Mouse (Mus musculus): ENCODE measurements around the gene Rabggta. TPM values are rescaled to one million over a fixed set of nuclear protein-coding genes. Genes with fewer than 3 reads are reported as not detected.

Rabggta gene
- total RNA-seq, 1 experiment: 34.0 TPM

DNA sequence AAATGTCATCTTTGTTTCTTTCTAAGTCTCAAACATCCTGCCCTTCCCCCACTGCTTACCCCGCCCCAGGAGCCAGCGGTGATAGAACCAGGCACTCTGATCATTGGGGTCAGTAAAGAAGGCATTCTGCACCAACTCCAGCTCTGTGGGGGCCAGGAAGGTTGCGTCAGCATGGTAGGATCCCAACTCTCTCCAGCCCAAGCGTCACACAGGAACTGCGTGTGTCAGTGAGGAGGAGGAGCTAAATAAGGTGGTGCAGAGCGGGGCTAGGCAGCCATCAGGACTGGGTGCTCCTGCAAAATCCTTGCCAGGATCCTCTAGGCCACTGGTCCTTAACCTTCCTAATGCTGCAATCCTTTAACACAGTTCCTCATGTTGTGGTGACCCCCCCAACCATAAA is 2.3 kb downstream of the Rabggta start:
- in situ Hi-C loops (cut with MboI; ENCODE audit: low sequenced_read_pairs in 2 of 2, unreplicated experiment in 2 of 2): no loop called here
- no peak overlapping the region for H3K27ac ChIP-seq (ENCODE audit: insufficient read depth, low read depth, low read length, poor library complexity, severe bottlenecking)
- no peaks in the 10 kb centered on the region for H3K9me3 ChIP-seq (ENCODE audit: control insufficient read depth, insufficient read depth, low read depth, low read length)
- peaks cover 10 to 23% of the 10 kb centered on the region in 2 experiments; a peak in 3 of 4 replicates for H3K4me1 ChIP-seq (ENCODE audit: control insufficient read depth in 2 of 2, insufficient read depth in 2 of 2, low read length in 2 of 2, poor library complexity in 1 of 2)
- TF ChIP-seq CHD2 (IDR thresholded peaks at IDR 0.05; ENCODE audit: low read depth, low read length): no peak
- no peak for TF ChIP-seq HCFC1 (IDR thresholded peaks at IDR 0.05; ENCODE audit: borderline replicate concordance, insufficient read depth, low read length)
- TF ChIP-seq ZNF384 (IDR thresholded peaks at IDR 0.05; ENCODE audit: low read depth, low read length): no peak
- TF ChIP-seq ZC3H11A (IDR thresholded peaks at IDR 0.05; ENCODE audit: borderline replicate concordance, low read depth, low read length): no peak
- TF ChIP-seq MAFK (IDR thresholded peaks at IDR 0.05; ENCODE audit: insufficient read depth, low read depth, low read length): no peak
- peaks cover 35% of the 10 kb centered on the region for H3K36me3 ChIP-seq (ENCODE audit: control insufficient read depth, insufficient read depth, low read length, poor library complexity, severe bottlenecking)
- H3K4me3 ChIP-seq (ENCODE audit: insufficient read depth in 1 of 2, low read depth in 1 of 2, low read length in 2 of 2, poor library complexity in 1 of 2, severe bottlenecking in 1 of 2): peak overlapping the region; percentile 19 to 35; a peak in 2 of 4 replicates
- peak overlapping the region; percentile 44 for H3K9ac ChIP-seq (ENCODE audit: insufficient read depth, low read depth, low read length, poor library complexity, severe bottlenecking)
- DNase-seq (ENCODE audit: low read depth, low spot score): no peak

DNA sequence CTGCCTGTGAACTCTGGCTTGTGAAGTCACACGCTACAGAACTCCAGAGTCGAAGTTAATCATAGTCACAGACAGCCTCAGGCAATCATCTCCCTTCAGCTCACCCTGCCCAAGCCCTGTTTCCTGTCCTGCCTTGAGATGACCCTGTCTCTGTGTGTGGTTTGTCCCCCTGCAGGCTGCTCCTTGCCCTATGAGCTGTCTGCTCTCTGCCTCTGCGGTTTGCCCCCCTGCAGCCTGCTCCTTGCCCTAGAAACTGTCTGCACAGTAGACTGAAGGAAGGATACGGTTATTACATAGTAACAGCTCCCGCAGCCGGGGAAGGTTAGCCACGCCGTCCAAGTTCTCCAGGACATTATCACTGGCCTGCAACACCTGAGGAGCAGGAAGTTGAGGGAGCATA is 5.2 kb downstream of the Rabggta start:
- in situ Hi-C loops (cut with MboI; ENCODE audit: low sequenced_read_pairs in 2 of 2, unreplicated experiment in 2 of 2): no loop called here
- H3K9me3 ChIP-seq (ENCODE audit: control insufficient read depth, insufficient read depth, low read depth, low read length): no peaks in the 10 kb centered on the region
- no peak for DNase-seq (ENCODE audit: low read depth, low spot score)

DNA sequence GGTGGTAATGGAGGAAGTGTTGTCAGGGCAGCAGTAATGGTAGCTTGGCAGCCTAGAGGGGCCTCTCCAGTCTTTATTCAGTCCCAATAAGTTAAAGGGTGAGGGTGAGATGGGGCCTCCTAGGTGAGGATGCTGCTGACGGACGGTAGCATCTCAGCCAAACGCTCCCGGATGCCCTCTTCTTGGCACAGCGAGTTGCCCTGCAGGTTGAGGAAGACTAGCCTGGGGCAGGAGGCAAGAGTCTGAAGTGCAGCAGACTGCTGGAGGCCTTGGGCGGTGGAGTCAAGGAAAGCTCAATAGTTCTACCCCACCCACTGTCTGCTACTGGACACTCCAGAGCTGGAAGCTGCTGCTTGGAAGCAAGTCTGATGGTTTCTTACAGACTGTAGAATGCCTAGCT is 5.8 kb downstream of the Rabggta start:
- H3K27ac ChIP-seq (ENCODE audit: insufficient read depth, low read depth, low read length, poor library complexity, severe bottlenecking): no peak overlapping the region
- peaks cover 35% of the 10 kb centered on the region for H3K36me3 ChIP-seq (ENCODE audit: control insufficient read depth, insufficient read depth, low read length, poor library complexity, severe bottlenecking)
- H3K9ac ChIP-seq (ENCODE audit: insufficient read depth, low read depth, low read length, poor library complexity, severe bottlenecking): no peak overlapping the region
- TF ChIP-seq ZC3H11A (IDR thresholded peaks at IDR 0.05; ENCODE audit: borderline replicate concordance, low read depth, low read length): no peak
- no peak for TF ChIP-seq ZNF384 (IDR thresholded peaks at IDR 0.05; ENCODE audit: low read depth, low read length)
- TF ChIP-seq CHD2 (IDR thresholded peaks at IDR 0.05; ENCODE audit: low read depth, low read length): no peak
- no peak for TF ChIP-seq HCFC1 (IDR thresholded peaks at IDR 0.05; ENCODE audit: borderline replicate concordance, insufficient read depth, low read length)
- TF ChIP-seq MAFK (IDR thresholded peaks at IDR 0.05; ENCODE audit: insufficient read depth, low read depth, low read length): no peak
- H3K4me1 ChIP-seq (ENCODE audit: control insufficient read depth in 2 of 2, insufficient read depth in 2 of 2, low read length in 2 of 2, poor library complexity in 1 of 2): peaks cover 10 to 39% of the 10 kb centered on the region in 2 experiments; a peak in 3 of 4 replicates
- no peak for DNase-seq (ENCODE audit: low read depth, low spot score)
- in situ Hi-C loops (cut with MboI; ENCODE audit: low sequenced_read_pairs in 2 of 2, unreplicated experiment in 2 of 2): no loop called here
- H3K9me3 ChIP-seq (ENCODE audit: control insufficient read depth, insufficient read depth, low read depth, low read length): no peaks in the 10 kb centered on the region
- H3K4me3 ChIP-seq (ENCODE audit: insufficient read depth in 1 of 2, low read depth in 1 of 2, low read length in 2 of 2, poor library complexity in 1 of 2, severe bottlenecking in 1 of 2): no peak overlapping the region

More for the DNA sequence above, 5.2 kb downstream of the Rabggta start:
- H3K4me1 ChIP-seq (ENCODE audit: control insufficient read depth in 2 of 2, insufficient read depth in 2 of 2, low read length in 2 of 2, poor library complexity in 1 of 2): peaks cover 12 to 35% of the 10 kb centered on the region in 2 experiments; a peak in 3 of 4 replicates
- H3K36me3 ChIP-seq (ENCODE audit: control insufficient read depth, insufficient read depth, low read length, poor library complexity, severe bottlenecking): peaks cover 35% of the 10 kb centered on the region
- TF ChIP-seq HCFC1 (IDR thresholded peaks at IDR 0.05; ENCODE audit: borderline replicate concordance, insufficient read depth, low read length) (no peak), ZNF384 (IDR thresholded peaks at IDR 0.05; ENCODE audit: low read depth, low read length) (no peak), CHD2 (IDR thresholded peaks at IDR 0.05; ENCODE audit: low read depth, low read length) (no peak), MAFK (IDR thresholded peaks at IDR 0.05; ENCODE audit: insufficient read depth, low read depth, low read length) (no peak), ZC3H11A (IDR thresholded peaks at IDR 0.05; ENCODE audit: borderline replicate concordance, low read depth, low read length) (no peak)
- H3K27ac ChIP-seq (ENCODE audit: insufficient read depth, low read depth, low read length, poor library complexity, severe bottlenecking): no peak overlapping the region
- H3K9ac ChIP-seq (ENCODE audit: insufficient read depth, low read depth, low read length, poor library complexity, severe bottlenecking): no peak overlapping the region
- no peak overlapping the region for H3K4me3 ChIP-seq (ENCODE audit: insufficient read depth in 1 of 2, low read depth in 1 of 2, low read length in 2 of 2, poor library complexity in 1 of 2, severe bottlenecking in 1 of 2)

DNA sequence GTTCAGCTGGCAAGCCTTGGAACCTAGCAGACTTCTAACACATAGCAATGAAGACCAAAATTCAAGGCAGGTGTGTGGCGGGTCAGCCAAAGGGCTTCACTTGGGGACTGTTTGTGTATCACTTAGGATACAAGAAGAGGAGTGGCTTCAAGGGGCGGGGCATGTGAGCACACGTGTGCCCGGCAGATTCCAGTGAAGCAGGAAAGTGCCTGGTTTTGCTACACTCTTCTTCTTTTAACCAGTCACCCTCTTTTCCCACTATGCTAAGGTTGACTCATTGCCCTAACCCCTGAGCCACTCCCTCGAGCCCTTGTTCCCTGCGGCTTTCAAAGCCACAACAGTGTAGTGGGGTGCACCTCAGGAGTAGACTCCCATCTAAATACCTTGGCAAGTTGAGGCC is 7.2 kb downstream of the Rabggta start:
- peaks cover 14 to 38% of the 10 kb centered on the region in 2 experiments for H3K4me1 ChIP-seq (ENCODE audit: control insufficient read depth in 2 of 2, insufficient read depth in 2 of 2, low read length in 2 of 2, poor library complexity in 1 of 2)
- no peak overlapping the region for H3K9ac ChIP-seq (ENCODE audit: insufficient read depth, low read depth, low read length, poor library complexity, severe bottlenecking)
- in situ Hi-C loops (cut with MboI; ENCODE audit: low sequenced_read_pairs in 2 of 2, unreplicated experiment in 2 of 2): no loop called here
- H3K36me3 ChIP-seq (ENCODE audit: control insufficient read depth, insufficient read depth, low read length, poor library complexity, severe bottlenecking): peaks cover 35% of the 10 kb centered on the region
- no peak for DNase-seq (ENCODE audit: low read depth, low spot score)
- no peaks in the 10 kb centered on the region for H3K9me3 ChIP-seq (ENCODE audit: control insufficient read depth, insufficient read depth, low read depth, low read length)
- no peak overlapping the region for H3K27ac ChIP-seq (ENCODE audit: insufficient read depth, low read depth, low read length, poor library complexity, severe bottlenecking)
- TF ChIP-seq HCFC1 (IDR thresholded peaks at IDR 0.05; ENCODE audit: borderline replicate concordance, insufficient read depth, low read length) (no peak), MAFK (IDR thresholded peaks at IDR 0.05; ENCODE audit: insufficient read depth, low read depth, low read length) (no peak)
- H3K4me3 ChIP-seq (ENCODE audit: insufficient read depth in 1 of 2, low read depth in 1 of 2, low read length in 2 of 2, poor library complexity in 1 of 2, severe bottlenecking in 1 of 2): no peak overlapping the region

DNA sequence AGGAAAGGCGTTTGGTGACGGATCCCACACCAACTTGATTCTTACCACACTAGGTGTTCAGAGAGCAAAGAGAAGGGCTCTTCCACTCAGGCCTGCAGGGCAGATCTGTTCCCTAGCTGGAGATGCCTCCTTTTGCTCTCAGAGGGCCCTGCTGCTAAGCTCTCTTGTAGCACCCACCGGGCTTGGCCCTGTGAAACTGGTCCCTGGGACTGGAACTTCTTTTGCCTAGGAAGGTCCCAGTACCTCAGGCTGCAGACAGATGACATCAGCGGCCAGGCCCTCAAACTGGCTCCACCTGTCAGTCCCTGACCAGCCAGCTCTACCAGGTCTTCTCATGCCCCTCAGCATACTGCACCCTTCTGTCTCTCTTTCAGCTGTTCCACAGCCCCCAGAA is 8.3 kb downstream of the Rabggta start, which contains the start of gene Tgm1:
Tgm1 (minus strand) TSS at position 198 of the 394 bp plus-strand sequence.
- in situ Hi-C loops (cut with MboI; ENCODE audit: low sequenced_read_pairs in 2 of 2, unreplicated experiment in 2 of 2): no loop called here
- H3K36me3 ChIP-seq (ENCODE audit: control insufficient read depth, insufficient read depth, low read length, poor library complexity, severe bottlenecking): peaks cover 25% of the 10 kb centered on the region
- DNase-seq (ENCODE audit: low read depth, low spot score): no peak
- H3K27ac ChIP-seq (ENCODE audit: insufficient read depth, low read depth, low read length, poor library complexity, severe bottlenecking): no peak within 1 kb of the TSS
- no peak within 1 kb of the TSS for H3K9ac ChIP-seq (ENCODE audit: insufficient read depth, low read depth, low read length, poor library complexity, severe bottlenecking)
- peak within 1 kb of the TSS; percentile 54 to 57 for H3K4me3 ChIP-seq (ENCODE audit: insufficient read depth in 1 of 2, low read depth in 1 of 2, low read length in 2 of 2, poor library complexity in 1 of 2, severe bottlenecking in 1 of 2)
- H3K9me3 ChIP-seq (ENCODE audit: control insufficient read depth, insufficient read depth, low read depth, low read length): no peaks in the 10 kb centered on the region
- peaks cover 14 to 40% of the 10 kb centered on the region in 2 experiments for H3K4me1 ChIP-seq (ENCODE audit: control insufficient read depth in 2 of 2, insufficient read depth in 2 of 2, low read length in 2 of 2, poor library complexity in 1 of 2)
- TF ChIP-seq CHD2 (IDR thresholded peaks at IDR 0.05; ENCODE audit: low read depth, low read length) (no peak), ZC3H11A (IDR thresholded peaks at IDR 0.05; ENCODE audit: borderline replicate concordance, low read depth, low read length) (no peak), ZNF384 (IDR thresholded peaks at IDR 0.05; ENCODE audit: low read depth, low read length) (no peak), MAFK (IDR thresholded peaks at IDR 0.05; ENCODE audit: insufficient read depth, low read depth, low read length) (no peak), HCFC1 (IDR thresholded peaks at IDR 0.05; ENCODE audit: borderline replicate concordance, insufficient read depth, low read length) (no peak)

Measured in ES-E14 (cell line).